Mouse (Mus musculus) lung, adult 2 months (tissue): ENCODE measurements around the gene Rdm1.
"Not testable (repeated sequence)": the region's sequence is repeated elsewhere in the genome, so short reads cannot be mapped to it uniquely, and the experiment has no call there.

Source experiments
- CTCF ChIP-seq: fragments of 200-500 bp; IDR thresholded peaks from 2 replicates; pipeline ENCODE4 v1.5.1; 2011; ENCODE audit warnings: mild to moderate bottlenecking, low read length, control low read depth; ENCODE audit not compliant: insufficient read depth
- POLR2A ChIP-seq: fragments of 200-500 bp; IDR thresholded peaks from 2 replicates; pipeline ENCODE4 v1.6.1; 2011; ENCODE audit warnings: low read depth, mild to moderate bottlenecking, control low read depth, low read length, borderline replicate concordance; ENCODE audit errors: extremely low read depth

GRCm38 (mm10) chr11:101620022-101620655 is 6.9 kb upstream of the Rdm1 start:
- TF ChIP-seq POLR2A, CTCF: not testable (repeated sequence)
